In the genomic region with DNA sequence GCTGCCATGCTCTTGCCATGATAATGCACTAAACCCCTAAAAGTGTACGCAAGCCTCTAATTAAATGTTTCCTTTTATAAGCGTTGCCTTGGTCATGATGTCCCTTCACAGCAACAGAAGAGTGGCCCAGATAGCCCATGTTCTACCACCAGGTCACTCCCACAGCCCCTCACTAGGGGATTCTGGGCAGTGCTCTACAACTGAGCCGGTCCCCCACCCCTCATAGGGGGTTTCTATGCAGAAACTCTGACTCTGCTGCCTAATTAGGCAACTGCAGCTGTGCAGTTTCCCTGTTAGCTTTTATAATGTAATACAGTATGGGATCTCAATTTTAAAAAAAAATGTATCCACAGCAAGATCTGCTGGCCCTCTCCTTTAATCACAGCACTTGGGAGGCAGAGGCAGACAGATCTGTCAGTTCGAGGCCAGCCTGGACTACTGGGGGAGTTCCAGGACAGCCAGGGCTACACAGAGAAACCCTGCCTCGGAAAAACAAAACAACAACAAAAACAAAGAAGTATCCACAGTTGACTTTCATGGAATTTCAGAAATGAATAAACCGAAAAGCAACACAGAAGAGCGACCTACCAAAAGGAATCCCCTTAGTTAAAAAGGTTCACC, we compare ENCODE assay signal across 8 mouse cellular contexts. TPM values are rescaled to one million over a fixed set of nuclear protein-coding genes. Genes with fewer than 3 reads are reported as not detected.
DNase-seq lines count a peak whose midpoint lies in the region; ATAC-seq and TF ChIP-seq lines count a peak whose summit lies in the region.

No protein-coding gene starts in this region.

- H3K4me1 ChIP-seq in heart, postnatal 0 days (ENCODE audit: control insufficient read depth, insufficient read depth), result peaks cover 4% of the 10 kb centered on the region; the same call in 1 of the 2 replicates
- peaks cover 4% of the 10 kb centered on the region; the same call in 1 of the 2 replicates for H3K4me1 ChIP-seq in brown adipose tissue, adult 24 weeks (ENCODE audit: control insufficient read depth, insufficient read depth, insufficient read length, low read length)
- peaks cover 8% of the 10 kb centered on the region; the same call in 1 of the 2 replicates for H3K4me1 ChIP-seq in hindbrain, embryonic 10.5 days (replicated peaks)
- peaks cover 18% of the 10 kb centered on the region for H3K4me1 ChIP-seq in midbrain, embryonic 10.5 days

- peak overlapping the region; percentile 49 for H3K9ac ChIP-seq in heart, postnatal 0 days (replicated peaks; ENCODE audit: low read depth, low read length)

- H3K27me3 ChIP-seq in heart, postnatal 0 days (ENCODE audit: control insufficient read depth, insufficient read depth, low read length), result no peaks in the 10 kb centered on the region
- no peaks in the 10 kb centered on the region for H3K27me3 ChIP-seq in hindbrain, embryonic 10.5 days (ENCODE audit: insufficient read depth, poor library complexity, severe bottlenecking)
- H3K27me3 ChIP-seq in midbrain, embryonic 10.5 days (ENCODE audit: low read depth, poor library complexity, severe bottlenecking), result no peaks in the 10 kb centered on the region

- peak overlapping the region; percentile 73 for H3K4me2 ChIP-seq in heart, postnatal 0 days (ENCODE audit: low read depth, low read length)

- H3K4me3 ChIP-seq in heart, postnatal 0 days (ENCODE audit: low read depth, low read length), result peak overlapping the region; percentile 60
- H3K4me3 ChIP-seq in brown adipose tissue, adult 24 weeks (ENCODE audit: insufficient read depth, low read depth, low read length), result peak overlapping the region; percentile 79
- H3K4me3 ChIP-seq in hindbrain, embryonic 10.5 days, result peak overlapping the region; percentile 73
- H3K4me3 ChIP-seq in midbrain, embryonic 10.5 days, result peak overlapping the region; percentile 74

- H3K27ac ChIP-seq in heart, postnatal 0 days (ENCODE audit: low read depth), result no peak overlapping the region
- peak overlapping the region; percentile 58; the same call in 1 of the 2 replicates for H3K27ac ChIP-seq in brown adipose tissue, adult 24 weeks (replicated peaks; ENCODE audit: low read depth, low read length)
- H3K27ac ChIP-seq in hindbrain, embryonic 10.5 days, result peak overlapping the region; percentile 90
- H3K27ac ChIP-seq in midbrain, embryonic 10.5 days (replicated peaks), result peak overlapping the region; percentile 88

- TF ChIP-seq EP300 in heart, postnatal 0 days (IDR thresholded peaks at IDR 0.05; ENCODE audit: low read depth), result no peak

- no peaks in the 10 kb centered on the region for H3K9me3 ChIP-seq in heart, postnatal 0 days (replicated peaks; ENCODE audit: control insufficient read depth, low read length)
- H3K9me3 ChIP-seq in hindbrain, embryonic 10.5 days, result no peaks in the 10 kb centered on the region
- no peaks in the 10 kb centered on the region for H3K9me3 ChIP-seq in midbrain, embryonic 10.5 days (replicated peaks)

- 35% methylated on average over 7 of the region's 7 CpGs for WGBS in heart, postnatal 0 days
- 39% methylated on average over 7 of the region's 7 CpGs for WGBS in hindbrain, embryonic 10.5 days
- 37% methylated on average over 7 of the region's 7 CpGs for WGBS in midbrain, embryonic 10.5 days

- peak; percentile 7; the same call in 1 of the 2 replicates for ATAC-seq in heart, postnatal 0 days (ENCODE audit: insufficient read depth, low read depth)
- ATAC-seq in megakaryocyte progenitor cell, adult 5-6 weeks (replicated peaks; ENCODE audit: poor library complexity), result no peak

- H3K36me3 ChIP-seq in heart, postnatal 0 days (replicated peaks; ENCODE audit: control insufficient read depth, insufficient read depth, low read length), result peaks cover 8% of the 10 kb centered on the region
- H3K36me3 ChIP-seq in hindbrain, embryonic 10.5 days, result peaks cover 15% of the 10 kb centered on the region
- peaks cover 19% of the 10 kb centered on the region for H3K36me3 ChIP-seq in midbrain, embryonic 10.5 days

- TF ChIP-seq CTCF in heart, postnatal 0 days (IDR thresholded peaks at IDR 0.05; ENCODE audit: low read depth), result no peak

- DNase-seq in heart, postnatal 0 days (ENCODE audit: low spot score), result no peak
- no peak for DNase-seq in heart, adult 18-20 months
- no peak for DNase-seq in hindbrain, embryonic 10.5 days (ENCODE audit: low spot score)
- DNase-seq in midbrain, embryonic 10.5 days (ENCODE audit: low spot score), result no peak
- no peak for DNase-seq in embryo, embryonic 9.5 days (ENCODE audit: extremely low spot score)
- DNase-seq in spleen, postnatal 10 days (ENCODE audit: low spot score in 2 of 2), result no peak

RNA-seq across cellular contexts. Expression of gene Zfp93, which starts 0.4 kb away (rescaled TPM):
- total RNA-seq in heart, postnatal 0 days (2014; rRNA removed; ENCODE audit: low replicate concordance), result 6.8 and 7.8 TPM in 2 replicates
- 4.1 and 5.0 TPM in 2 replicates for polyA plus RNA-seq in heart, postnatal 0 days (2015; fragmentation: Nextera tagmentation; extraction: Ambion mirVana)
- total RNA-seq in heart, adult 18-20 months (2021), result 1 to 10 TPM; 3.1 to 3.6 TPM
- 1.4 and 4.4 TPM in 2 replicates for polyA plus RNA-seq in brown adipose tissue, adult 24 weeks (2012; ENCODE audit: insufficient read depth, insufficient read length, missing spikeins)
- 6.0 TPM in 2 replicates for polyA plus RNA-seq in hindbrain, embryonic 10.5 days (2016; fragmentation: Nextera tagmentation; extraction: Ambion mirVana)
- polyA plus RNA-seq in midbrain, embryonic 10.5 days (2016; fragmentation: Nextera tagmentation; extraction: Ambion mirVana), result 6.2 and 7.4 TPM in 2 replicates
- 0.39 and 1.1 TPM in 2 replicates for total RNA-seq in megakaryocyte progenitor cell, adult 5-6 weeks (2015)
- 1.5 and 2.4 TPM in 2 replicates for total RNA-seq in megakaryocyte progenitor cell, adult 5-6 weeks (2017)

RNA-seq across cellular contexts. Expression of gene Zfp108, which starts 15.2 kb away (rescaled TPM):
- 1.1 and 2.5 TPM in 2 replicates for total RNA-seq in heart, postnatal 0 days (2014; rRNA removed; ENCODE audit: low replicate concordance)
- polyA plus RNA-seq in heart, postnatal 0 days (2015; fragmentation: Nextera tagmentation; extraction: Ambion mirVana), result 1.1 and 1.5 TPM in 2 replicates
- total RNA-seq in heart, adult 18-20 months (2021), result 1 to 10 TPM; 1.0 to 1.2 TPM
- polyA plus RNA-seq in brown adipose tissue, adult 24 weeks (2012; ENCODE audit: insufficient read depth, insufficient read length, missing spikeins), result 0.88 and 1.8 TPM in 2 replicates
- 2.3 and 2.6 TPM in 2 replicates for polyA plus RNA-seq in hindbrain, embryonic 10.5 days (2016; fragmentation: Nextera tagmentation; extraction: Ambion mirVana)
- polyA plus RNA-seq in midbrain, embryonic 10.5 days (2016; fragmentation: Nextera tagmentation; extraction: Ambion mirVana), result 2.1 and 2.7 TPM in 2 replicates
- total RNA-seq in megakaryocyte progenitor cell, adult 5-6 weeks (2015), result 1.2 and 2.1 TPM in 2 replicates
- 1.5 and 2.3 TPM in 2 replicates for total RNA-seq in megakaryocyte progenitor cell, adult 5-6 weeks (2017)

RNA-seq across cellular contexts. Expression of gene Zfp61, which starts 31.3 kb away (rescaled TPM):
- total RNA-seq in heart, postnatal 0 days (2014; rRNA removed; ENCODE audit: low replicate concordance), result 3.4 and 14.6 TPM in 2 replicates
- polyA plus RNA-seq in heart, postnatal 0 days (2015; fragmentation: Nextera tagmentation; extraction: Ambion mirVana), result 6.7 and 6.8 TPM in 2 replicates
- 1 to 10 TPM; 2.2 to 2.6 TPM for total RNA-seq in heart, adult 18-20 months (2021)
- polyA plus RNA-seq in brown adipose tissue, adult 24 weeks (2012; ENCODE audit: insufficient read depth, insufficient read length, missing spikeins), result 1.5 and 2.0 TPM in 2 replicates
- polyA plus RNA-seq in hindbrain, embryonic 10.5 days (2016; fragmentation: Nextera tagmentation; extraction: Ambion mirVana), result 35.4 and 40.3 TPM in 2 replicates
- polyA plus RNA-seq in midbrain, embryonic 10.5 days (2016; fragmentation: Nextera tagmentation; extraction: Ambion mirVana), result 36.7 and 41.4 TPM in 2 replicates
- 6.6 and 10.5 TPM in 2 replicates for total RNA-seq in megakaryocyte progenitor cell, adult 5-6 weeks (2015)
- total RNA-seq in megakaryocyte progenitor cell, adult 5-6 weeks (2017), result 22.7 and 29.0 TPM in 2 replicates

RNA-seq across cellular contexts. Expression of gene Zfp109, which starts 32.4 kb away (rescaled TPM):
- total RNA-seq in heart, postnatal 0 days (2014; rRNA removed; ENCODE audit: low replicate concordance), result 2.7 and 6.6 TPM in 2 replicates
- 1.1 and 1.2 TPM in 2 replicates for polyA plus RNA-seq in heart, postnatal 0 days (2015; fragmentation: Nextera tagmentation; extraction: Ambion mirVana)
- total RNA-seq in heart, adult 18-20 months (2021), result 1 to 10 TPM; 2.0 to 2.2 TPM
- polyA plus RNA-seq in brown adipose tissue, adult 24 weeks (2012; ENCODE audit: insufficient read depth, insufficient read length, missing spikeins), result 0.46 TPM in 1 of 2 replicates, not detected in the other
- polyA plus RNA-seq in hindbrain, embryonic 10.5 days (2016; fragmentation: Nextera tagmentation; extraction: Ambion mirVana), result 4.9 and 5.8 TPM in 2 replicates
- 5.1 and 5.7 TPM in 2 replicates for polyA plus RNA-seq in midbrain, embryonic 10.5 days (2016; fragmentation: Nextera tagmentation; extraction: Ambion mirVana)
- 4.7 and 6.0 TPM in 2 replicates for total RNA-seq in megakaryocyte progenitor cell, adult 5-6 weeks (2015)
- total RNA-seq in megakaryocyte progenitor cell, adult 5-6 weeks (2017), result 10.3 and 11.0 TPM in 2 replicates

RNA-seq across cellular contexts. Expression of gene Zfp94, which starts 46.7 kb away (rescaled TPM):
- total RNA-seq in heart, postnatal 0 days (2014; rRNA removed; ENCODE audit: low replicate concordance), result 0.95 and 4.1 TPM in 2 replicates
- 2.8 and 2.9 TPM in 2 replicates for polyA plus RNA-seq in heart, postnatal 0 days (2015; fragmentation: Nextera tagmentation; extraction: Ambion mirVana)
- 1 to 10 TPM; 2.5 TPM for total RNA-seq in heart, adult 18-20 months (2021)
- polyA plus RNA-seq in brown adipose tissue, adult 24 weeks (2012; ENCODE audit: insufficient read depth, insufficient read length, missing spikeins), result 3.8 and 4.5 TPM in 2 replicates
- polyA plus RNA-seq in hindbrain, embryonic 10.5 days (2016; fragmentation: Nextera tagmentation; extraction: Ambion mirVana), result 10.8 and 13.2 TPM in 2 replicates
- polyA plus RNA-seq in midbrain, embryonic 10.5 days (2016; fragmentation: Nextera tagmentation; extraction: Ambion mirVana), result 13.7 and 15.5 TPM in 2 replicates
- total RNA-seq in megakaryocyte progenitor cell, adult 5-6 weeks (2015), result 2.5 and 3.6 TPM in 2 replicates
- 2.7 and 5.0 TPM in 2 replicates for total RNA-seq in megakaryocyte progenitor cell, adult 5-6 weeks (2017)
